Mouse (Mus musculus) heart, adult 2 months (tissue): Measurements from ENCODE around the gene Srf.

Experiments
- CTCF ChIP-seq: fragments of 200-600 bp; IDR thresholded peaks from 2 replicates; pipeline ENCODE4 v1.8.1; 2022; ENCODE audit warnings: antibody characterized with exemption, mild to moderate bottlenecking, moderate library complexity
- EP300 ChIP-seq: fragments of 200-500 bp; IDR thresholded peaks from 2 replicates; pipeline ENCODE4 v1.6.1; 2011; ENCODE audit warnings: low read depth, low read length, control low read depth; ENCODE audit not compliant: insufficient read depth
- POLR2A ChIP-seq: fragments of 200-500 bp; IDR thresholded peaks from 2 replicates; pipeline ENCODE4 v1.6.1; 2011; ENCODE audit warnings: mild to moderate bottlenecking, low read depth, low read length, control low read depth; ENCODE audit not compliant: insufficient read depth

GRCm38 (mm10) chr17:46576070-46576469 lies 20.1 kb upstream of the Srf start:
- TF ChIP-seq POLR2A: no peak
- peak; percentile 56 for TF ChIP-seq CTCF
- TF ChIP-seq EP300: no peak
